Mouse (Mus musculus): ENCODE results near the gene Itk. TPM values are rescaled to one million over a fixed set of nuclear protein-coding genes. Genes with fewer than 3 reads are reported as not detected.

Itk gene
- polyA plus RNA-seq, 1 experiment from 2014 or later = 0.33 TPM

DNA sequence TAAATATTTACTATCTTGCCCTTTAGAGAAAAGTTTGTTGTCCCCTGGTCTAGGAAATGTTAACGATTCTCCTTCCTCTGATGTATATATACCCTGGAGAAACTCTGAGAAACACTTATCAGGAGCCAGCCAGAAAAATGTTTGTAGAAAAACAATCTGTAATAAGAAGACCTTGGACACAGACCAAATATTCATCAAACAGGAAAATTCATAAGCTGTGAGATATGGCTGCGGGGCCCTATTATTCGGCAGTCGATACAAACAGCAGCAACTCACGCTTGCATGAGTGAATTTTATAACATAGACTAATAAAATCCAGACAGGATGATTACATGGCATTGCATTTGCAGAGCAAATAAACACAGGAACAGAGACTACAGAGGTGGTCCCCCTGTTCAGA, 29.5 kb upstream of the Itk start:
- ATAC-seq = no peak
- Histone ChIP-seq H3K9me3 (ENCODE audit: control insufficient read depth, low read length) (no peaks in the 10 kb centered on the region), H3K9ac (ENCODE audit: low read depth, low read length) (no peak overlapping the region), H3K4me1 (ENCODE audit: control insufficient read depth, insufficient read depth, low read length) (no peaks in the 10 kb centered on the region), H3K4me2 (ENCODE audit: low read depth, low read length) (no peak overlapping the region), H3K4me3 (ENCODE audit: low read length) (no peak overlapping the region), H3K36me3 (ENCODE audit: control insufficient read depth, insufficient read depth, low read length) (no peaks in the 10 kb centered on the region), H3K27me3 (replicated peaks; ENCODE audit: control insufficient read depth, insufficient read depth, low read length) (no peaks in the 10 kb centered on the region), H3K27ac (ENCODE audit: low read length) (no peak overlapping the region)
- 73% methylated on average over 5 of the region's 5 CpGs for WGBS

DNA sequence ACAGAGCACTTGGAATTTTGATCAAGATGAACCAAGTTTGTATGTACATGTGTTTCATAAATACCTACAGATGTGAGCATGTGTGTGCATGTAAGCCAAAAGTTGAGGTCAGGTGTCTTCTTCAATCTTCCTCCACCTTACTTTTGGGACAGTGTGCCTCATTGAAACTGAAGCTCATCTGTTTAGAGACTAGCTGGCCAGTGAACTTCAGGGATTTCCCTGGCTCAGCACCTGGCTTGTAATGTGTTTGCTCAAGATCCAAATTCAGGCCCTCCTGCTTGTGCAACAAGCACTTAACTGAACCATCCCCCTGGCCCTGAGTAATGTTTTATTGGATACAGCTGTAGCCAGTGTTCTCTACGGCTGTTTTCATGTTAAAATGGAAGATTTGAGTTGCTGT, 29.1 kb upstream of the Itk start:
- ATAC-seq = no peak
- Histone ChIP-seq H3K9me3 (ENCODE audit: control insufficient read depth, low read length) (no peaks in the 10 kb centered on the region), H3K27me3 (replicated peaks; ENCODE audit: control insufficient read depth, insufficient read depth, low read length) (no peaks in the 10 kb centered on the region), H3K4me2 (ENCODE audit: low read depth, low read length) (no peak overlapping the region), H3K9ac (ENCODE audit: low read depth, low read length) (no peak overlapping the region), H3K27ac (ENCODE audit: low read length) (no peak overlapping the region), H3K4me1 (ENCODE audit: control insufficient read depth, insufficient read depth, low read length) (no peaks in the 10 kb centered on the region), H3K4me3 (ENCODE audit: low read length) (no peak overlapping the region), H3K36me3 (ENCODE audit: control insufficient read depth, insufficient read depth, low read length) (no peaks in the 10 kb centered on the region)
- WGBS = 32% methylated on average over 1 of the region's 1 CpGs

DNA sequence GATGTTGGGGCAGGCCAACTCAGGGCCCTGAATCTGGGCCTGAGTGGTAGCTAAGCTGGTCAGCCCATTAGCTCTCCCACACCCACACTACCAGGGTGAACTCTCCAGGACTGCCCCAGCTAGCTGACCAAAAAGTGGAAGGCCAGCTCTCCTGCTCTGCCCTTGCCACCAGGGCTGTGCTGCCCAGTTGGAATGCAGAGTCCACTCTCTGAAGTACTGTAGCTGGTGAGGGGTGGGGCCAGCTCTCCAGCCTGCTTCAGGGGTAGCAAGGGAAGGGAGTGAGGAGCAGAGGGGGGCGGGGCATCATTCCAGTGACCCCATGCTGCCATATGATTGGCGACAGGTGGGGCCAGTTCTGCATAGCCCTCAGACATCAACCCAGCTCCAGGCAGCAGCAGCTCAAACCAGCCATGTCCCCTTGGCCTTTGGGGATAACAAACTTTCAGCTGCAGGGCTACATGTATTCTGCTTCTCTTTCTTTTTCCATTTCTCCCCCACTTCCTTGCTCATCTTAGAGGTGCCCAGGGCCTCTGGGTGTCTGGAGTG, 20.8 kb upstream of the Itk start:
- no peaks in the 10 kb centered on the region for H3K4me1 ChIP-seq (ENCODE audit: control insufficient read depth, insufficient read depth, low read length)
- H3K27me3 ChIP-seq (replicated peaks; ENCODE audit: control insufficient read depth, insufficient read depth, low read length) = no peaks in the 10 kb centered on the region
- no peak overlapping the region for H3K27ac ChIP-seq (ENCODE audit: low read length)
- no peaks in the 10 kb centered on the region for H3K9me3 ChIP-seq (ENCODE audit: control insufficient read depth, low read length)
- no peak overlapping the region for H3K4me2 ChIP-seq (ENCODE audit: low read depth, low read length)
- WGBS = 57% methylated on average over 2 of the region's 2 CpGs
- no peak overlapping the region for H3K4me3 ChIP-seq (ENCODE audit: low read length)
- H3K9ac ChIP-seq (ENCODE audit: low read depth, low read length) = no peak overlapping the region
- ATAC-seq = no peak
- no peaks in the 10 kb centered on the region for H3K36me3 ChIP-seq (ENCODE audit: control insufficient read depth, insufficient read depth, low read length)

- H3K9ac ChIP-seq (ENCODE audit: low read depth, low read length) = no peak overlapping the region
- H3K4me3 ChIP-seq (ENCODE audit: low read length) = no peak overlapping the region
- H3K4me2 ChIP-seq (ENCODE audit: low read depth, low read length) = no peak overlapping the region
- no peak overlapping the region for H3K27ac ChIP-seq (ENCODE audit: low read length)
- no peaks in the 10 kb centered on the region for H3K36me3 ChIP-seq (ENCODE audit: control insufficient read depth, insufficient read depth, low read length)
- H3K4me1 ChIP-seq (ENCODE audit: control insufficient read depth, insufficient read depth, low read length) = no peaks in the 10 kb centered on the region
- no peak for ATAC-seq
- no peaks in the 10 kb centered on the region for H3K27me3 ChIP-seq (replicated peaks; ENCODE audit: control insufficient read depth, insufficient read depth, low read length)
- H3K9me3 ChIP-seq (ENCODE audit: control insufficient read depth, low read length) = no peaks in the 10 kb centered on the region
- 54% methylated on average over 10 of the region's 10 CpGs for WGBS
These were observed 17.4 kb upstream of the Itk start for GRCm38 (mm10) chr11:46406721-46407120.

DNA sequence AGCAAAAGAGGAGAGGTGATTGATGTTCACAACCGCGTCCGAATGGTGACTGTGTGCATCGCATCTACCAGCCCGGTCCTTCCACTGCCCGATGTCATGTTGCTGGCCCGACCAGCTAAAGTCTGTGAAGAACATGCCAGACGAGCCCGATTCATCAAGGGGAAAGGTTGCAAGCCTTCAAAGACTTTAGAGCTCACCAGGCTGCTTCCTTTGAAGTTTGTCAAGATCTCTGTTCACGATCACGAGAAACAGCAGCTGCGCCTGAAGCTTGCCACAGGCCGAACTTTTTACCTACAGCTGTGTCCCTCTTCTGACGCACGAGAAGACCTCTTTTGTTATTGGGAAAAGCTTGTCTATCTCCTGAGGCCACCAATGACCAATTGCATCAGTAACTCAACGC, 15.7 kb upstream of the Itk start:
- Histone ChIP-seq H3K27ac (ENCODE audit: low read length) (no peak overlapping the region), H3K9me3 (ENCODE audit: control insufficient read depth, low read length) (no peaks in the 10 kb centered on the region), H3K27me3 (replicated peaks; ENCODE audit: control insufficient read depth, insufficient read depth, low read length) (no peaks in the 10 kb centered on the region), H3K9ac (ENCODE audit: low read depth, low read length) (no peak overlapping the region), H3K4me3 (ENCODE audit: low read length) (no peak overlapping the region), H3K4me2 (ENCODE audit: low read depth, low read length) (no peak overlapping the region), H3K36me3 (ENCODE audit: control insufficient read depth, insufficient read depth, low read length) (no peaks in the 10 kb centered on the region), H3K4me1 (ENCODE audit: control insufficient read depth, insufficient read depth, low read length) (0 out of 2 replicates have a peak, but pooled peaks cover 2% of the 10 kb centered on the region)
- ATAC-seq = no peak
- WGBS = 83% methylated on average over 16 of the region's 16 CpGs

- WGBS = 53% methylated on average over 12 of the region's 12 CpGs
- ATAC-seq = peak; percentile 77
- H3K4me2 ChIP-seq (ENCODE audit: low read depth, low read length) = peak overlapping the region; percentile 50
- H3K4me3 ChIP-seq (ENCODE audit: low read length) = peak overlapping the region; percentile 15; the same call in 1 of the 2 replicates
- H3K9ac ChIP-seq (ENCODE audit: low read depth, low read length) = peak overlapping the region; percentile 45; the same call in 1 of the 2 replicates
- H3K36me3 ChIP-seq (ENCODE audit: control insufficient read depth, insufficient read depth, low read length) = no peaks in the 10 kb centered on the region
- no peaks in the 10 kb centered on the region for H3K9me3 ChIP-seq (ENCODE audit: control insufficient read depth, low read length)
- H3K27ac ChIP-seq (ENCODE audit: low read length) = 0 out of 2 replicates have a peak overlapping the region, but pooled peaks have one; percentile 12
- 0 out of 2 replicates have a peak, but pooled peaks cover 2% of the 10 kb centered on the region for H3K4me1 ChIP-seq (ENCODE audit: control insufficient read depth, insufficient read depth, low read length)
- no peaks in the 10 kb centered on the region for H3K27me3 ChIP-seq (replicated peaks; ENCODE audit: control insufficient read depth, insufficient read depth, low read length)
These were observed 12.2 kb upstream of the Itk start for GRCm38 (mm10) chr11:46401555-46401954.

DNA sequence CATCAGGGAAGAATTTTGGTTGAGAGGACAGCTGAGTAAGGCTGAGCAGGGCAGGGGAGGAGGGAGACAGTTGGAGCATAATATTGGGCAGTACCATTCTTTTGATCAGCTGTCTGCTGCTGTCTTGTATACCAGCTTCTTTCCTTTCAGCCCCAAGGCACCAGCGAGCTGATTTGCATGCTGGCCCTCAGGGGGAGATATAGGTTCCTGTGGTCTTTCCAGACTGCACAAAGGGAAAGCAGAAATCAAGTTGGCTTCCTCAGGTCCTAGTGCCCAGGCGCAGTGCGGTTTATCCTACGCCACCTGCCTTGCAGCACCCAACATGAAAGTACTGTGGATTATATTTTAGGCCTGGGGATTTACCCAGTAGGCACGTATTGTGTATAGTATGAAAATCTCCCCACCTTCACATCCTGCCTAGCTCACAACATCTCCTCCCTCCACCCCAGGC, 9.6 kb upstream of the Itk start:
- WGBS = 69% methylated on average over 5 of the region's 5 CpGs
- Histone ChIP-seq H3K9ac (ENCODE audit: low read depth, low read length) (no peak overlapping the region), H3K4me2 (ENCODE audit: low read depth, low read length) (no peak overlapping the region), H3K4me3 (ENCODE audit: low read length) (no peak overlapping the region), H3K27me3 (replicated peaks; ENCODE audit: control insufficient read depth, insufficient read depth, low read length) (no peaks in the 10 kb centered on the region), H3K36me3 (ENCODE audit: control insufficient read depth, insufficient read depth, low read length) (no peaks in the 10 kb centered on the region), H3K27ac (ENCODE audit: low read length) (no peak overlapping the region), H3K9me3 (ENCODE audit: control insufficient read depth, low read length) (no peaks in the 10 kb centered on the region), H3K4me1 (ENCODE audit: control insufficient read depth, insufficient read depth, low read length) (0 out of 2 replicates have a peak, but pooled peaks cover 2% of the 10 kb centered on the region)
- ATAC-seq = no peak

- Histone ChIP-seq H3K27me3 (replicated peaks; ENCODE audit: control insufficient read depth, insufficient read depth, low read length) (no peaks in the 10 kb centered on the region), H3K4me2 (ENCODE audit: low read depth, low read length) (no peak overlapping the region), H3K4me3 (ENCODE audit: low read length) (no peak overlapping the region), H3K27ac (ENCODE audit: low read length) (no peak overlapping the region), H3K9me3 (ENCODE audit: control insufficient read depth, low read length) (no peaks in the 10 kb centered on the region), H3K9ac (ENCODE audit: low read depth, low read length) (no peak overlapping the region), H3K4me1 (ENCODE audit: control insufficient read depth, insufficient read depth, low read length) (0 out of 2 replicates have a peak, but pooled peaks cover 2% of the 10 kb centered on the region), H3K36me3 (ENCODE audit: control insufficient read depth, insufficient read depth, low read length) (no peaks in the 10 kb centered on the region)
- 85% methylated on average over 4 of the region's 4 CpGs for WGBS
- ATAC-seq = no peak
These were observed 9.2 kb upstream of the Itk start for GRCm38 (mm10) chr11:46398473-46398872.

DNA sequence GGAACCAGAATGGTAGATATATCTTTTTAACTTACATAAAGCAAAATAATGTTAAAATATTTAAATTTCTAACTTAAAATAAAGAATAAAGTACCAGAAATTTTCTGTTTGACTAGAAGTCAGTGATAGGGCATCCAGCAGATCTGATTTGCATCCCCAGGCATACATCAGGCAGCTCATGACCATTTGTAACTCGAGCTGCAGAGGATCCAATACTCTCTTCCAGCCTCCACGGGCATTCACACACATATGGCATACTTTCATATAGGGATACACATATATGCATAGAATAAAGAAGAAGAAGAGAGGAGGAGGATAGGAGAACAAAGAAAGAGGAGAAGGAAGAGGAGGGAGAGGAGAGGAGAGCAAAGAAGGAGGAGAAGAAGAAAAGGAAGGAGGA, 8.6 kb upstream of the Itk start:
- Histone ChIP-seq H3K27ac (ENCODE audit: low read length) (no peak overlapping the region), H3K4me1 (ENCODE audit: control insufficient read depth, insufficient read depth, low read length) (0 out of 2 replicates have a peak, but pooled peaks cover 2% of the 10 kb centered on the region), H3K9ac (ENCODE audit: low read depth, low read length) (no peak overlapping the region), H3K4me2 (ENCODE audit: low read depth, low read length) (no peak overlapping the region), H3K36me3 (ENCODE audit: control insufficient read depth, insufficient read depth, low read length) (no peaks in the 10 kb centered on the region), H3K27me3 (replicated peaks; ENCODE audit: control insufficient read depth, insufficient read depth, low read length) (no peaks in the 10 kb centered on the region), H3K9me3 (ENCODE audit: control insufficient read depth, low read length) (no peaks in the 10 kb centered on the region), H3K4me3 (ENCODE audit: low read length) (no peak overlapping the region)
- no peak for ATAC-seq
- WGBS = 49% methylated on average over 2 of the region's 2 CpGs

DNA sequence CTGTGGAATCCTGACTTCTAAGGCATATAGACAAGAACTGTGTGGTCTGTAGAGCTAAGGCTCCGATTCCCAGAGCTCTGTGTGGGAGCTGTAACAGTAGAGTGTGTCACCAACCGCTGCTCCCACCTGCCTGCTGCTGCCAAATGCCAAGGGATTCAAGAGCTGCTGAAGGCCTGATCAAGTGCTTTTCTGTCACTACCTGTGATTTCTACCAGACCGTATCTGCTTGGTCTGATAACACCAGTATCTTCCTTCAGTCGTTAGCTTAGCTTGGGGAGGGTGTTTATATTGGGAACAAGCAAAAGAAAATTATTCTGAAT, 7.5 kb upstream of the Itk start:
- 63% methylated on average over 4 of the region's 4 CpGs for WGBS
- Histone ChIP-seq H3K4me3 (ENCODE audit: low read length) (no peak overlapping the region), H3K4me2 (ENCODE audit: low read depth, low read length) (no peak overlapping the region), H3K9me3 (ENCODE audit: control insufficient read depth, low read length) (no peaks in the 10 kb centered on the region), H3K36me3 (ENCODE audit: control insufficient read depth, insufficient read depth, low read length) (no peaks in the 10 kb centered on the region), H3K9ac (ENCODE audit: low read depth, low read length) (no peak overlapping the region), H3K27me3 (replicated peaks; ENCODE audit: control insufficient read depth, insufficient read depth, low read length) (no peaks in the 10 kb centered on the region), H3K4me1 (ENCODE audit: control insufficient read depth, insufficient read depth, low read length) (0 out of 2 replicates have a peak, but pooled peaks cover 2% of the 10 kb centered on the region), H3K27ac (ENCODE audit: low read length) (no peak overlapping the region)
- no peak for ATAC-seq
